Mouse (Mus musculus) cerebral cortex, adult 2 months (tissue): ENCODE results near the gene Ammecr1.

Experiments
- WGBS: fragments of 180-500 bp; shearing (Covaris S2); methylation state at CpG from one replicate; pipeline ENCODE4 v1.1.7; 2018; 5-methylcytosine and 5-hydroxymethylcytosine counted together

The Ammecr1 gene

DNA sequence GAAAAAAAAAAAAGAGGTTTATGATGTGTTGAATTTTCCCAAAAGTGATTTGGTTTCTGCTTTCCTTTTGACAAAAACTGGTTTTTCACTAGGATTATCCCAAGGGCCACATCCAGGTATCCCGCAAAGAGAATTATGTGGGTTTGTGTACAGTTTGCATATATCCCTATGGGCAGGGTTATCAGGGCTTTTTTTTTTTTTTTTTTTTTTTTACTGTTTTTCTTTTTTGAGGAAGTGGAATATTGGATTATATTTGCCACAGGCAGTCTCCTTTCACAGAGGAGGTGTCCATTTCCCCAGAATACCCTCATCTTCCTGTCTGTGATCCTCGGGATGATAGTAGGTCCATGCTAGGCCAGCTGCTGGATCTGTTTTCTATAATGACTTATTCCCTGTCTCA is 137.3 kb downstream of the Ammecr1 start:
- WGBS = 94% methylated on average over 2 of the region's 2 CpGs

DNA sequence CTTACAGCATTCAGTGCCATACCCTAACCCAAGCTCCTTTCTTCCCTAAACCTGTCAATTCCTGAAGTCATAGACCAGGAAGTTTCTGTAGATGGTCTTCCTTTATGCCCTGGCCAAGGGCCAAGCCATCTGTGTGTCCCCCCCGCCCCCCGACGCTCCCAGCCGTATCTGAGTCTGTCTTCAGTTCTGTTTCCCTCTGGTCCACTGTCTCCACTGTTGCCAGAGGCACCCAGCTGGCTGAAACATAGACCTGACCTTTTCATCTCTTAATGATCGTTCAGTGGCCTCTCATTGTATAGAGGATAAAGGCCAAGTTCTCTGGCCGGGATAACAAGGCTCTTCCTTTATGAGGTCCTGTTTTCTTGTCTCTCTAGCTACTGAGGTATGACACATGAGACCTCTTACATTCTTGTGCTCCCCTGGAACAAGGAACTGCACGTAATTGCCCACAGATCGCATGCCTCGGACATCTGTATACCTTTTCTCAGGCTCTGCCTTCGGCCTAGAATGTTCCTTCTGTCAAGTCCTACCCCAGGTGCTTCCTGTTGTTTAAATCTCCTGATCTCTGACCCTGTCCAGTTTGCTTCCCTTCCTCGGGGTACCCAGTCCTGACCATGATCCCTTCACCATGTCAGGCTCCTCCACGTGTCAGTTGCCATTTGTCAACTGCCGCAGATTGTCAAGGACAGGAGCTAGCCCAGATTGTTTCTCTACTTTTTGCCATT is 138.2 kb downstream of the Ammecr1 start:
- WGBS = 54% methylated on average over 13 of the region's 13 CpGs

DNA sequence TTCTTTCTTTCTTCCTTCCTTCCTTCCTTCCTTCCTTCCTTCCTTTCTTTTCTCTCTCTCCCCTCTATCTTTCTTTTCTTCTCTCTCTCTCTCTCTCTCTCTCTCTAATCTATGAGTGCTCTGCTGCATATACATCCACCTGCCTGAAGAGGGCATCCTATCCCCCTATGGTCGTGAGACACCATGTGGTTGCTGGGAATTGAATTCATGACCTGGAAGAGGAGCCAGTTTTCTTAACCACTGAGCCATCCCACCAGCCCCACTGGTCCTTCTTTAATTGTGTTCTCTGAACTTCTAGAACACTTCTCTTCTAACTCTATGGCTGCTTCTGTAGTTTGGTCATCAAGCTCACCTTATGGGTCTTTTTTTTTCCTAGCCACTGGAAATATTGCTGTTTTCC is 138.9 kb downstream of the Ammecr1 start:
- WGBS = 6% methylated on average over 1 of the region's 1 CpGs

DNA sequence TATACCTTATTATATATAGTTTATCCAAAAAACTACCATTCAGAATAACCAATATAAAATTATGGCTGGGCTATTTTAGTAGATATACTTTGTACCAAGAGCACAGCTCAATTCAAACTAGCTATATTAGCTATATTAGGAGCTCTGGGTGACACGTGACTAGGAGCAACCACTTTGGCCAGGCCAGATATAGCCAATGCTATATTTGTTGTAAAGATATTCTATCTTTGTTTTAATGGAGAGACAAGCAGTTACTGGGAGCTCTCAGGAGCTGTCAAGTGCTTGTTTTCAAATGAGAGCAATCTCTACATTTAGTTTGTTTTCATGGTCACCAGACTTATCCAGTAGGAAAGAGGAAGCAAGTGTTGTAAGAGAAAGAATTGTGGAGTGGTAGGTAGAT is 141.2 kb downstream of the Ammecr1 start:
- 89% methylated on average over 1 of the region's 1 CpGs for WGBS

DNA sequence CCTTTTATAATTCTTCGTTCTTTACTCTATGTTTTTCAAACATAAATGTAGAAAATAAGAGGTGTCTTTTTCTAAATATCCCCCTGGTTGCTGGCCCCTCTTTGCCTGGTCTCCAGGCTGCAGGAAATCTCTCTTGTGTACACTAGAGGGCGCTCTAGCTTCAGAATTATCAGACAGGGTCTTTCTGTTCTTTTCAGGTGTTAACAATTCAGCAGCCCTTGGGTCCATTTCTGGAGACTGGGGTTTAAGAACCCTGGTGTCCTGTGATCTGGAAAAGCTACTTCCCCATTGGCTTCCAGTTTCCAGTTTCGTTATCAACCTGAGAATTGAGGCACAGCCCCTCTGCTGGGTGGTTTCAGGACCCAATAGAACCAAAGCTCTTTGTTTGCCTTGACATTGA is 144.7 kb downstream of the Ammecr1 start:
- 35% methylated on average over 3 of the region's 3 CpGs for WGBS

DNA sequence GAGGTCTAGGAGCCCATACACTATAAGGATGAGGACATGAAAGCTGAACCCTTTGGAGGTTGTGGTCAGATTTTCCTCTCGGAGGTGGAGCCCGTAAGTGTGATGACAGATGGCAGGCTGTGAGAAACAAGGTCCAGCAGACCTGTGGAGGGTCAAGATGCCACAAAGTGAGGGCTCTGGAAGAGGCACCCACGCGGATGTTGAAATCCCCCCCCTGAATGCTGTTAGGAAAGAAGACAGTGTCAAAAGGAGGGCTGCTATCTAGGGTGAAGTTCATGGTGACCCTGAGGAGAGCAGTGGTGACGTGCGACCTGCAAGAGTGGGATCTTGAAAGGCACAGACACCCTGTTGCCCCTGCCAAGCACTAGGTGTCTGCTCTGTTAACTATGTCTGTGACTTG is 145.3 kb downstream of the Ammecr1 start:
- 89% methylated on average over 6 of the region's 6 CpGs for WGBS

DNA sequence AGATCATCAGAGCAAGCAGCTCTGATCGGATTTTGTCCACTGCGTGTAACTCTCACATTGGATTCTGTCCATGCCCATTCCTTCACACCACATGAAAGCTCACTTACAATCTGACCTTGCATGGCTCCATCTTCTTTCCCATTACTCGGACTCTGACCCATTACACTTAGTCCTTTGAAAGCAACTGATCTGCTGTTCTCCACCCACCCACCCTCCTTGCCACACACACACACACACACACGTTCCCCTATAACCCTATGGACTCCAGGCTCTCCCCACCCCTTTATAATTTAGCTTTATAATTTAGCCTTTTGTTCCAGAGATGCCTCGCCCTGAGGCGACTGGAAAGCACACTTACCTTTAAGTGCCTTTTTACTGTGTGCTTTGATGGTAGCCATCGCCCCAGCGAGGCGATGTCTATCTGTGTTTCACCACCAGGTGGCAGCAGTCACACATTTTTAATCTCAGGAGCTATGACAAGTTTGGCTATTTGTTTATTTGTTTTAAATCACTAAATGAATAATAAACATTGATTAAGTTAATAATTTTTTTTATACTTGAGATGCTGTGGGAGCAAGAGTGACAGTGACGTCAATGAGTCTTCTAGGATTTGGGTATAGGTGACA is 148.4 kb downstream of the Ammecr1 start:
- WGBS = 37% methylated on average over 10 of the region's 10 CpGs

DNA sequence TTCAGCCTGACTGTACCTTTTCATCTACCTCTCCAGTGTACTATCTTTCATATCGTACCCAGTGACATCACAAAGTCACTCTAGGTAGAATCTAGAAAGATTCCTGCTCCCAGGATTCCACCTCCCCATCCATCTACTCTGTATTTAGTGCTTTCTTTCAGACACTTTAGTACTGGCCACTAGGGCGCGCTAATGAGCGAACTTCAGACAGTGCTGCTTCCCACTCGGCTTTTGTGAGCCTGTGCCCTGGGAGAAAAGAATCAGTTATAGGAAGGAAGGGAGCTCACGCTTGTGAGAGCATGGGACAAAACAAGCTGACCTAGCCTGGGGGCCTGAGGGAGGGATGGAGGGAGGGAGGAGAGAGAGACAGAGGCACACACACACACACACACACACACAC is 153.4 kb downstream of the Ammecr1 start:
- 18% methylated on average over 6 of the region's 6 CpGs for WGBS

DNA sequence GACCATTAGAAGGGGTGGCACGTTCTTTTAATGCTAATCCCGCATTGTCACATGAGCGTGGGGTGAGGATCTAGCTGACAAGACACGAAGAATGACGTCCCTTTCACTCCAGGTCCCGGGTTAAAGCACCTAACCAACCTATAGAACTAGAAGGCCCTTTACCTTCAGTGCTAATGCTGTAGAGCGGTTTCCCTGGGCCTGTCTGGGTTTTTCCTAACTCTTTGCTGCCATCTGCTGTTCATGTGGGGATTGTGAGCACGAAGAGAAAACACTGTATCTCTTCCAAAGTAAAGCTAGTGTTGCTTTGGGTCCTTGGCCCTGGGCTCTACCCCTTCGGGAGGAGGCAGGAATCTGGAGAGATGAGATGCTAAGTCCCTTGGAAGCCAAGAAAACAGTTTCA is 158.1 kb downstream of the Ammecr1 start:
- WGBS = 27% methylated on average over 9 of the region's 9 CpGs

DNA sequence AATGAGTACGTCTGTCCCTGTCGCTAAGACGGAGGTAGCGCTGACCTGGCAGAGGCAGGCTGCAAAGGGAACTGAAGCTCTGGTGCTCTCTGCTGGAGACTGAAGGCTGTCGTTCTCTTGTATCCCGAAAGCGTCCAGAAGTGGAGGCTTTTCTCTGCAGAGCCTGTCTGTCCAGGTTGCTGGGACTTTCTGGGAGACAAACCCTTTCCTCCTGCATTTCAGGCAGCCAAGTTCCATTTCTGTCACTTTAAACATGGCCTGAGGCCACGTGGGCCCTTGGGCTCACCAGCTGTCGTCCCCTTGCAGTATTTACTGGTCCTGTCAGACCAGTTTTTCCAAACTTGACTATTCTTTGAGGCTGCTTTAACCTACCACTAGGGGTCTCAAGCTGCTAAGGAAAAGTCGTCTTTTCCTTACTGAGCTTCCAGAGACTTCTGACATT is 159.9 kb downstream of the Ammecr1 start:
- WGBS = 13% methylated on average over 10 of the region's 10 CpGs

DNA sequence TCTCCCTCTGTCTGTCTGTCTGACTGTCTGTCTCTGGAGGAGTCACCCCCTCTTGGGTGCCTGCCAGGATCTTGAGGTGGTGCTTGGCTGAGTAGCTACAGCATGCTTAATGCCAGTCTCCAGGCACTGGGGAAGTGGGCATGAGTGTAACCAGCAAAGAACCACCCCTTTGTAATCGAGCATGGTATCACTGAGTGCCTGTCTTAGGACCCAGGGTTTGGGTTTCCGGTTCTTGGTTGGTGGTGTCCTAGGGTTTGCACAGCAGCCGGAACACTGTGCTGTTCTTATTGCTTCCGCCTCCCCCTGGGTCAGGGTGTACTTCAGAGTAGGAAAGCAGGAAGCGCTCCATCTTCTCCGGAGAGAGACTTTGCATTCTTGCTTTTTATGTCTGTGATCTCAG is 160.4 kb downstream of the Ammecr1 start:
- 45% methylated on average over 6 of the region's 6 CpGs for WGBS

DNA sequence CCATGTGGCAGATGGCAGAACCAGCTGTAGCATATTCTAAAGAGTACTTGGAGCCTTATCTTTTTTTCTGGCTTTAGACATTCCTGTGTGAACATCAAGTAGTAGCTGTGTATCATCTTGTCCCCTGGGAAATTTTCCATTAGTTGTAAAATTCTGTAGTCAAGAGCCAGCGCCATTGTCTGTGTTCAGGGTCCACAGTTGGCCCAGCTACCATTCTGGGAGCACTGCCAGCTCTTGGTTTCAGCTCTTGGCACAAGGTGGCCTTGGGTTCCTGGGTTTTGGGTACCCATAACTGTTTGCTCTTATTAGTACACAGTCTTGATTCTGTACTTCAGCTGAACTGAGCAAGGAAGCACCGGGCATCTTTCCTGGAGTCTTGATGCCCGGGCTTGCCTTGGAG is 161.9 kb downstream of the Ammecr1 start:
- WGBS = 69% methylated on average over 3 of the region's 3 CpGs
